Mouse (Mus musculus): ENCODE data around the gene Lyg1. TPM values are rescaled to one million over a fixed set of nuclear protein-coding genes. Genes with fewer than 3 reads are reported as not detected.

Gene Lyg1
- polyA plus RNA-seq, 1 experiment from 2014 or later = not detected

DNA sequence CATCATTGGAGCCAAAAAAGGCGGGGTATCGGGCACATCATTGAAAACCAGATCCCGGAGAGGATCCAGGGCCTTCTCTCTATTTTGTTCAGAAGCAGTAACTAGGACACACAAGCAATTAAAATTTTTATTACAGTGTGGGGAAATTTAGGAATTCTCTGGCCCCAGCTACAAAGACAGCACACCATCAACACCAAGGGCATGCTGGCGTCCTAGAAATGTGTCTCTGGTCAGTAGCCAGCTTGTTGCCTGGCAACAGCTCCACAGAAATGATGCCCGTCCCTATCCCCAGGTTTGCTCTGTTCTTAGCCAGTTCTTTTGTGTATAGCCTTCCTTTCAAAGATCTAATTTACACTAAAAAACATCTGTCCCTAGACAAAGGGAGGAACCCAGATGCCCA is 1.9 kb upstream of the Lyg1 start:
- Histone ChIP-seq H3K27ac (ENCODE audit: low read length) (no peak overlapping the region), H3K9ac (ENCODE audit: low read depth, low read length) (no peak overlapping the region), H3K4me3 (ENCODE audit: low read depth, low read length) (no peak overlapping the region), H3K4me1 (ENCODE audit: control insufficient read depth, insufficient read depth, low read length) (no peaks in the 10 kb centered on the region), H3K27me3 (ENCODE audit: control insufficient read depth, insufficient read depth, low read depth, low read length) (no peaks in the 10 kb centered on the region), H3K36me3 (ENCODE audit: control insufficient read depth, insufficient read depth, low read length) (no peaks in the 10 kb centered on the region), H3K4me2 (ENCODE audit: low read length) (no peak overlapping the region), H3K9me3 (replicated peaks; ENCODE audit: control insufficient read depth, low read length, poor library complexity, severe bottlenecking) (no peaks in the 10 kb centered on the region)
- 59% methylated on average over 5 of the region's 5 CpGs for whole genome bisulfite sequencing
- no peak for ATAC-seq

DNA sequence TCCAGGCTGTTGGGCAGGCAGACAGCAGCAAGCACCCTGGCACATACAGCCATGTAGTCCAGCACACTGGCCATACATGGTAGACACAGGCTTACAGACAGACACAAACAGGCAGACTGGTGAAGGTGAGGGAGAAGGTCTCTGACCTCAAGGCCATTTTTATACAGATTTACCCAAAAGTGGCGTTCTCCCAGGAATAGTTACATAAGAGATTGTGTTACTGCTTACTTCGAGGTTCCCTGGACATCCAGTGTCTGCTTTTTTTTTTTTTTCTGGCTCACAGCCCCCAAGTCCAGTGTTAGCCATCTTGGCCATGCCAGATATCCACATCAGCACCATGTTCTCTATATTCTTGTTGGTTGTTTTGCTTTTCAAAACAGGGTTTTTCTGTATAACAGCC is 957 bp upstream of the Lyg1 start:
- no peak overlapping the region for H3K4me2 ChIP-seq (ENCODE audit: low read length)
- H3K36me3 ChIP-seq (ENCODE audit: control insufficient read depth, insufficient read depth, low read length) = no peaks in the 10 kb centered on the region
- H3K27ac ChIP-seq (ENCODE audit: low read length) = no peak overlapping the region
- H3K27me3 ChIP-seq (ENCODE audit: control insufficient read depth, insufficient read depth, low read depth, low read length) = no peaks in the 10 kb centered on the region
- H3K4me3 ChIP-seq (ENCODE audit: low read depth, low read length) = no peak overlapping the region
- no peak for ATAC-seq
- no peaks in the 10 kb centered on the region for H3K4me1 ChIP-seq (ENCODE audit: control insufficient read depth, insufficient read depth, low read length)
- H3K9me3 ChIP-seq (replicated peaks; ENCODE audit: control insufficient read depth, low read length, poor library complexity, severe bottlenecking) = no peaks in the 10 kb centered on the region
- no peak overlapping the region for H3K9ac ChIP-seq (ENCODE audit: low read depth, low read length)
- 78% methylated on average over 2 of the region's 2 CpGs for WGBS

DNA sequence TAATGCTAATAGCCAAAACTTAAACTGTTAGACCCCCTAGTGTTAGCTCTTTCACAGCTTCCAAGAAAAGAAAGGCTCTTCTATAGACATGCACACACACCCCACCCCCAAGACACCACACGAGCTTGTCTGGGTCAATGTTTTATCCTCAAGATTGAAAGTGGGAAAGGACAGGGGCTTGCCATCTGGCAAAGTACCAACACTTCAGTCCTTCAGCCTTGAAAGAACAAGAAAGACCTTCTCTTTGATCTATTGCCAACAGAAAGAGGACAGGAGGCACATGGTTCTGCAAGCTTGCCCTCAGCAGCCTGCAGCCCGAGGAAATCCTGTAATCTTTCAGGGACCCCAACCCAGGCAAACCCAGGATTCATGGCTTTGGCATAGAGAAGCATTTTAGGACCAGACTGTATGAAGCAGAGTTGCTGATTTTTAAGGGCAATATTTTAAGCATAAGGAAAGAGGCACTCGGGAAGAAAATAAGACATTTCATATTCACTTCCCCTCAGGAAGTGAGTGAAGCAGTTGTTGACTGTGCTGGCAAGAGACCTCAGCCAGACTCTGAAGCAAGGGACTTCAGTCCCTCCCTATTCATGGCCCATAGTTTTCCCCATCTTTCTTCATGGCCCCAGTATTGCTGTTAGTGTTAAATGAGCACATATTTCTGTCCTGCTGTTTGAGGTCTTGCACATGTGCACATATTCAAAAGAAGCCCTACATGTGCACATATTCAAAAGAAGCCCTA is 698 bp downstream of the Lyg1 start:
- ATAC-seq = no peak
- no peak overlapping the region for H3K9ac ChIP-seq (ENCODE audit: low read depth, low read length)
- no peak overlapping the region for H3K4me3 ChIP-seq (ENCODE audit: low read depth, low read length)
- H3K27ac ChIP-seq (ENCODE audit: low read length) = no peak overlapping the region
- no peaks in the 10 kb centered on the region for H3K27me3 ChIP-seq (ENCODE audit: control insufficient read depth, insufficient read depth, low read depth, low read length)
- WGBS = 31% methylated on average over 3 of the region's 3 CpGs
- H3K9me3 ChIP-seq (replicated peaks; ENCODE audit: control insufficient read depth, low read length, poor library complexity, severe bottlenecking) = no peaks in the 10 kb centered on the region
- no peaks in the 10 kb centered on the region for H3K36me3 ChIP-seq (ENCODE audit: control insufficient read depth, insufficient read depth, low read length)
- H3K4me2 ChIP-seq (ENCODE audit: low read length) = no peak overlapping the region
- H3K4me1 ChIP-seq (ENCODE audit: control insufficient read depth, insufficient read depth, low read length) = no peaks in the 10 kb centered on the region

DNA sequence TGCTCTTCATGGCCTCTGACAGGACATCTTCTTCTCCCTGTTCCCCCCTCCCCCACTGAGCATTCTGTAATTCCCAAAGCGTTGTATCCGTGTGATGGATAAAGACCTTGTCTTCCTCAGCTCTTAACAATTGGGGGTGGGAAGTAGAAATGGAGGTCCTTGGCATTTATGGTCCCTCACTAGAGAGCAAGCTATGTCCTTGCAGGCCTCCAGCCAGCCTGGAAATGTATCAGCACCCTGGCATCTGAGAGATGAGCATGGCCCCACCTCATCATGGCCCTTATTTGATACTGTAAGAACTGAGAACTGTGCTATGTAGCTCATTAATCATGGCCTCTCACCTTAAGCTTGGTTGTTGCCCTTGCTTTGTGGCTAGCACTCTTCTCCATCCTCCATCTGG is 2.3 kb downstream of the Lyg1 start:
- Histone ChIP-seq H3K36me3 (ENCODE audit: control insufficient read depth, insufficient read depth, low read length) (no peaks in the 10 kb centered on the region), H3K4me1 (ENCODE audit: control insufficient read depth, insufficient read depth, low read length) (no peaks in the 10 kb centered on the region), H3K9me3 (replicated peaks; ENCODE audit: control insufficient read depth, low read length, poor library complexity, severe bottlenecking) (no peaks in the 10 kb centered on the region), H3K9ac (ENCODE audit: low read depth, low read length) (no peak overlapping the region), H3K27me3 (ENCODE audit: control insufficient read depth, insufficient read depth, low read depth, low read length) (no peaks in the 10 kb centered on the region), H3K4me2 (ENCODE audit: low read length) (no peak overlapping the region), H3K4me3 (ENCODE audit: low read depth, low read length) (no peak overlapping the region), H3K27ac (ENCODE audit: low read length) (no peak overlapping the region)
- no peak for ATAC-seq
- 97% methylated on average over 2 of the region's 2 CpGs for WGBS

DNA sequence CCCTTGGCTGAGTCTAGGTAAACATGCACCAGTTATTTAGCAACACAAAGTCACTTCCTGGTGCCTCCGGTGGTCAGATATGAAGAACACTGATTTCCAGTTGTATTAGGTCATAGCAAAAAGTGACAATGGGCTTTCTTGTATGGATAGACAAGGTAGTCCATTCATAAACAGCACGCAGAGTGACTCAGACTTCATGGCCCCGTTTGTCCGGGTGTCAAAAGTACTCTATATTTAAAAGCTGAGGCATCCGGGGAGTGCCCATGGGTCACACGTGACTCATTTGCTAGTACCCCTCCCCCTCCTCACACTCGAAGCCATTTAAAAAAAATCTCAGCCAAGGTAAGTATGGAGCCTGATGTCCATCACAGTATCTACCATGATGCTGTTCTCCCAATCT is 2.8 kb downstream of the Lyg1 start:
- Histone ChIP-seq H3K27ac (ENCODE audit: low read length) (no peak overlapping the region), H3K4me3 (ENCODE audit: low read depth, low read length) (no peak overlapping the region), H3K36me3 (ENCODE audit: control insufficient read depth, insufficient read depth, low read length) (no peaks in the 10 kb centered on the region), H3K27me3 (ENCODE audit: control insufficient read depth, insufficient read depth, low read depth, low read length) (no peaks in the 10 kb centered on the region), H3K4me1 (ENCODE audit: control insufficient read depth, insufficient read depth, low read length) (no peaks in the 10 kb centered on the region), H3K9ac (ENCODE audit: low read depth, low read length) (no peak overlapping the region), H3K9me3 (replicated peaks; ENCODE audit: control insufficient read depth, low read length, poor library complexity, severe bottlenecking) (no peaks in the 10 kb centered on the region), H3K4me2 (ENCODE audit: low read length) (no peak overlapping the region)
- no peak for ATAC-seq
- 88% methylated on average over 7 of the region's 7 CpGs for WGBS

DNA sequence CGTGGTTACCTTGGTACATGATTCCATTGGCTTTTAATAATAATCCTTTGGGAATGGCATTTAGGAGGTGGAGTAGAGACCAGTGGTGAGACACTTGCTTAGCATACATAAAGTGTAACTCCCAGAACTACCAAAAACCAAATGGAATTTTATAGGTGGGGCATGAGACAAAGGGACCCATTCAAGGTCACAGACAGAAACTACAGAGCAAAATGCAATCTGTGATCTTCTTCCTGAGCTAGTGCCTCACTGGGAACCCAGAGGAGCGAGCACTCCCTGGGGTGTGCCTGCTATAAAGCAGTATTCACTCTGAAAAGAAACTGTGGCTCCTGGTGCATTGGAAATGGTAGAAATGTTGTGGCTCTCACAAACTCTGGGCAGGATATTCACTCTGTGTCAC is 8.7 kb downstream of the Lyg1 start:
- Histone ChIP-seq H3K27ac (ENCODE audit: low read length) (no peak overlapping the region), H3K4me1 (ENCODE audit: control insufficient read depth, insufficient read depth, low read length) (no peaks in the 10 kb centered on the region), H3K9ac (ENCODE audit: low read depth, low read length) (no peak overlapping the region), H3K4me3 (ENCODE audit: low read depth, low read length) (no peak overlapping the region), H3K9me3 (replicated peaks; ENCODE audit: control insufficient read depth, low read length, poor library complexity, severe bottlenecking) (no peaks in the 10 kb centered on the region), H3K27me3 (ENCODE audit: control insufficient read depth, insufficient read depth, low read depth, low read length) (no peaks in the 10 kb centered on the region), H3K4me2 (ENCODE audit: low read length) (no peak overlapping the region), H3K36me3 (ENCODE audit: control insufficient read depth, insufficient read depth, low read length) (no peaks in the 10 kb centered on the region)
- no peak for ATAC-seq
- 88% methylated on average over 2 of the region's 2 CpGs for WGBS

DNA sequence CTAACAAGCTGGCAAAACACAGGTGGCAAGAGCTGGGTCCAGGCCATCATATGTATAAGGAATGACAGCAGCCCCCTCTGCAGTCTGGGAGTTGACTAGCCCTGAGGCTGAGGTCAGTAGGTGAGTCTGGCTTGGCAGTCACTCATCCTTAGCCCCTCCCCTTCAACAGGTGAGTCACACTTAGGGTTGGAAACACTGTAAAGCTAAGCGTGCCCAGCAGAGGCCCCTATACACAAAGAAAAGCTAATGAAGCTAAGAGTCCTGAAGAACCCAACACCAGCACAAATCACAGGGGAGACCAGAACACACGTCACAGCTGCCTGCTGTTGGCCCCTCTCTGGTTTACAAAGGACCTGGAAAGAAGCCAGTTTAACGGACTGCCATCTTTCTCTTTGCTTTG is 25.8 kb downstream of the Lyg1 start:
- no peak overlapping the region for H3K4me3 ChIP-seq (ENCODE audit: low read depth, low read length)
- no peaks in the 10 kb centered on the region for H3K9me3 ChIP-seq (replicated peaks; ENCODE audit: control insufficient read depth, low read length, poor library complexity, severe bottlenecking)
- no peaks in the 10 kb centered on the region for H3K4me1 ChIP-seq (ENCODE audit: control insufficient read depth, insufficient read depth, low read length)
- H3K36me3 ChIP-seq (ENCODE audit: control insufficient read depth, insufficient read depth, low read length) = no peaks in the 10 kb centered on the region
- WGBS = 9% methylated on average over 3 of the region's 3 CpGs
- no peak overlapping the region for H3K4me2 ChIP-seq (ENCODE audit: low read length)
- no peak overlapping the region for H3K27ac ChIP-seq (ENCODE audit: low read length)
- ATAC-seq = no peak
- no peaks in the 10 kb centered on the region for H3K27me3 ChIP-seq (ENCODE audit: control insufficient read depth, insufficient read depth, low read depth, low read length)
- no peak overlapping the region for H3K9ac ChIP-seq (ENCODE audit: low read depth, low read length)

DNA sequence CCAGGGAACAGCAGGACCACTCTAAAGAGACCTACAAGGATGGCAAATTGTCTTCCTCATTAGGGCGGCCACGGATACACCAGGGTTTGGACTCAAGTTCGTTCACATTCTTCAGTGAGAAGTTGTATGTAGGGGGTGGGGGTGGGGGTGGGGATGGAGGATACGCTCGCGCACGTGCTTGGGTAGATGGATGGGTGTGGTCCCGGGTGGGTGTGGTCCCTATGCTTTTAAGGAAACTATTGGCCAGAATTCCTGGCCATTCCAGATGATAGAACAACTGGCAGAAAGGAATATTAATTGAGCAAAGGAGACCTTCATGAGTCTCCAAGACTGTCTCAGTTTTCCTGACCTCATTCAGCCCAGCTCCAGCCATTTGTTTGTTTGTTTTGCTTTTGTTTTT is 31.6 kb downstream of the Lyg1 start:
- Histone ChIP-seq H3K9me3 (replicated peaks; ENCODE audit: control insufficient read depth, low read length, poor library complexity, severe bottlenecking) (no peaks in the 10 kb centered on the region), H3K4me1 (ENCODE audit: control insufficient read depth, insufficient read depth, low read length) (no peaks in the 10 kb centered on the region), H3K4me2 (ENCODE audit: low read length) (no peak overlapping the region), H3K9ac (ENCODE audit: low read depth, low read length) (no peak overlapping the region), H3K27ac (ENCODE audit: low read length) (no peak overlapping the region), H3K4me3 (ENCODE audit: low read depth, low read length) (no peak overlapping the region), H3K36me3 (ENCODE audit: control insufficient read depth, insufficient read depth, low read length) (no peaks in the 10 kb centered on the region), H3K27me3 (ENCODE audit: control insufficient read depth, insufficient read depth, low read depth, low read length) (no peaks in the 10 kb centered on the region)
- ATAC-seq = no peak
- 74% methylated on average over 8 of the region's 8 CpGs for WGBS

DNA sequence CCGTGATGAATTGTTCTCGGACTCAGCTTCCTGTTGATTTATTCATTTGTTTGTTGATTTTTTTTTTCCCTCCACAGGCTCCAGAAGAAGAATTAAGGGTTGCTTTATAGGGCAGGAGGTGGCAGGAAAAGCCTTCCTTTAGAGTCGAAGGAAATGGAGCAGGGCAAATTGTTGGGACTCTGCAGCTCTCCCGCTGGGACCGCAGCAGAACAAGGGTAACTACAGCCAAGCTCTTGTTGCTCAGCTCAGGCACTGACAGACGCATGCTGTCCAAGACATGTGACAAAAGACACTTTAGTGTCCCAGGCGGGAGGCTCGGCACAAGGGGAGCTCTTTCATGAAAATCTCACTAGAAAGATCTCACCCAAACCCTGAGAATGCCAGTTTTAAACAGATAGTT is 35.0 kb downstream of the Lyg1 start:
- no peaks in the 10 kb centered on the region for H3K9me3 ChIP-seq (replicated peaks; ENCODE audit: control insufficient read depth, low read length, poor library complexity, severe bottlenecking)
- WGBS = 58% methylated on average over 8 of the region's 8 CpGs
- no peak overlapping the region for H3K9ac ChIP-seq (ENCODE audit: low read depth, low read length)
- H3K36me3 ChIP-seq (ENCODE audit: control insufficient read depth, insufficient read depth, low read length) = no peaks in the 10 kb centered on the region
- H3K4me2 ChIP-seq (ENCODE audit: low read length) = no peak overlapping the region
- no peak overlapping the region for H3K27ac ChIP-seq (ENCODE audit: low read length)
- H3K4me3 ChIP-seq (ENCODE audit: low read depth, low read length) = no peak overlapping the region
- no peak for ATAC-seq
- H3K27me3 ChIP-seq (ENCODE audit: control insufficient read depth, insufficient read depth, low read depth, low read length) = no peaks in the 10 kb centered on the region
- no peaks in the 10 kb centered on the region for H3K4me1 ChIP-seq (ENCODE audit: control insufficient read depth, insufficient read depth, low read length)

All from midbrain, embryonic 16.5 days (tissue).